Mouse (Mus musculus) left cerebral cortex, adult 2 months (tissue): Measurements from ENCODE around the gene Gm17657. TPM values are rescaled to one million over a fixed set of nuclear protein-coding genes. Genes with fewer than 3 reads are reported as not detected.

Experiments used
- DNase-seq, 2 experiments: peaks; one replicate each; pipeline ENCODE4 v3.0.0; 2021 to 2022; ENCODE audit warnings: low spot score in 2 of 2, mixed read lengths in 1 of 2; ENCODE audit errors: extremely low spot score in 1 of 2
- H3K27ac ChIP-seq: fragments of 200-600 bp; 2 replicates; pipeline ENCODE4 v1.8.1; 2022
- H3K4me3 ChIP-seq: fragments of 200-600 bp; 2 replicates; pipeline ENCODE4 v1.8.1; 2022
- CTCF ChIP-seq: fragments of 200-600 bp; IDR thresholded peaks from 2 replicates; pipeline ENCODE4 v1.8.1; 2022; ENCODE audit warnings: antibody characterized with exemption, mild to moderate bottlenecking, moderate library complexity
- intact Hi-C: fragments of 180-260 bp; cut with DNase I; formaldehyde crosslinking; loops from one replicate; pipeline ENCODE4 v1.15.1; 2025
- total RNA-seq, 2 experiments: library from RNA; stranded (reverse); gene quantifications; 2 replicates each; pipeline ENCODE4 v1.2.3; 2021

The Gm17657 gene
- total RNA-seq, 2 experiments from 2014 or later: not detected

- no peak for DNase-seq
Measured at GRCm38 (mm10) chr17:29569831-29570230, 20.4 kb upstream of the Gm17657 start.

GRCm38 (mm10) chr17:29568435-29568834 lies 19.0 kb upstream of the Gm17657 start:
- Histone ChIP-seq H3K27ac (no peak overlapping the region), H3K4me3 (no peak overlapping the region)
- intact Hi-C loops: no loop called here
- DNase-seq: no peak
- no peak for TF ChIP-seq CTCF

More at GRCm38 (mm10) chr17:29569831-29570230, 20.4 kb upstream of the Gm17657 start:
- no peak overlapping the region for H3K27ac ChIP-seq
- TF ChIP-seq CTCF: no peak
- no peak overlapping the region for H3K4me3 ChIP-seq
- intact Hi-C loops: no loop called here

GRCm38 (mm10) chr17:29565521-29565920 lies 16.1 kb upstream of the Gm17657 start:
- no peak for DNase-seq
- intact Hi-C loops: no loop called here
- no peak overlapping the region for H3K27ac ChIP-seq
- TF ChIP-seq CTCF: no peak
- H3K4me3 ChIP-seq: no peak overlapping the region

GRCm38 (mm10) chr17:29558476-29558875 lies 9.0 kb upstream of the Gm17657 start:
- intact Hi-C loops: no loop called here
- Histone ChIP-seq H3K4me3 (no peak overlapping the region), H3K27ac (no peak overlapping the region)
- DNase-seq: no peak
- no peak for TF ChIP-seq CTCF

GRCm38 (mm10) chr17:29556893-29557292 lies 7.5 kb upstream of the Gm17657 start:
- no peak for TF ChIP-seq CTCF
- DNase-seq: no peak
- Histone ChIP-seq H3K27ac (no peak overlapping the region), H3K4me3 (no peak overlapping the region)
- intact Hi-C loops: no loop called here

GRCm38 (mm10) chr17:29556456-29556855 lies 7.0 kb upstream of the Gm17657 start:
- no peak for DNase-seq
- Histone ChIP-seq H3K27ac (no peak overlapping the region), H3K4me3 (no peak overlapping the region)
- intact Hi-C loops: no loop called here
- no peak for TF ChIP-seq CTCF

GRCm38 (mm10) chr17:29554176-29554575 lies 4.7 kb upstream of the Gm17657 start:
- no peak overlapping the region for H3K4me3 ChIP-seq
- DNase-seq: no peak
- intact Hi-C loops: no loop called here
- no peak for TF ChIP-seq CTCF
- no peak overlapping the region for H3K27ac ChIP-seq

- no peak for TF ChIP-seq CTCF
- Histone ChIP-seq H3K27ac (no peak within 1 kb of the TSS), H3K4me3 (no peak within 1 kb of the TSS)
- DNase-seq: no peak
- intact Hi-C loops: no loop called here
Measured at GRCm38 (mm10) chr17:29552162-29552732, 2.8 kb upstream of the Gm17657 start, which contains the start of gene Tmem217. TSS of gene Tmem217 (minus strand) at chr17:29552385.

GRCm38 (mm10) chr17:29551019-29551418 lies 1.6 kb upstream of the Gm17657 start:
- intact Hi-C loops: no loop called here
- H3K4me3 ChIP-seq: no peak overlapping the region
- TF ChIP-seq CTCF: no peak
- DNase-seq: no peak
- H3K27ac ChIP-seq: no peak overlapping the region

- H3K27ac ChIP-seq: no peak overlapping the region
Measured at GRCm38 (mm10) chr17:29548994-29549393, 444 bp downstream of the Gm17657 start.

GRCm38 (mm10) chr17:29548494-29548893 lies 944 bp downstream of the Gm17657 start:
- intact Hi-C loops: no loop called here
- Histone ChIP-seq H3K4me3 (no peak overlapping the region), H3K27ac (no peak overlapping the region)
- no peak for DNase-seq
- no peak for TF ChIP-seq CTCF

More at GRCm38 (mm10) chr17:29548994-29549393, 444 bp downstream of the Gm17657 start:
- H3K4me3 ChIP-seq: no peak overlapping the region
- intact Hi-C loops: no loop called here
- no peak for DNase-seq
- no peak; the same call in 1 of the 2 replicates for TF ChIP-seq CTCF

GRCm38 (mm10) chr17:29545241-29545640 lies 4.2 kb downstream of the Gm17657 start:
- no peak for TF ChIP-seq CTCF
- no peak overlapping the region for H3K4me3 ChIP-seq
- intact Hi-C loops: no loop called here
- no peak overlapping the region for H3K27ac ChIP-seq
- DNase-seq: no peak

- intact Hi-C loops: no loop called here
- no peak for DNase-seq
- Histone ChIP-seq H3K27ac (no peak overlapping the region), H3K4me3 (no peak overlapping the region)
- no peak; the same call in 1 of the 2 replicates for TF ChIP-seq CTCF
Measured at GRCm38 (mm10) chr17:29544064-29544463, 5.4 kb downstream of the Gm17657 start.
